Mouse (Mus musculus): Measurements from ENCODE around the gene Plcb4.
A peak's percentile ranks its signal among the peaks of the same experiment; 100 is the strongest.
"Not testable (repeated sequence)": the region's sequence is repeated elsewhere in the genome, so short reads cannot be mapped to it uniquely, and the experiment has no call there.

Gene Plcb4

GRCm38 (mm10) chr2:135957689-135958088, 298.9 kb downstream of the Plcb4 start:
- DNase-seq (ENCODE audit: low spot score): peak; percentile 17

DNA sequence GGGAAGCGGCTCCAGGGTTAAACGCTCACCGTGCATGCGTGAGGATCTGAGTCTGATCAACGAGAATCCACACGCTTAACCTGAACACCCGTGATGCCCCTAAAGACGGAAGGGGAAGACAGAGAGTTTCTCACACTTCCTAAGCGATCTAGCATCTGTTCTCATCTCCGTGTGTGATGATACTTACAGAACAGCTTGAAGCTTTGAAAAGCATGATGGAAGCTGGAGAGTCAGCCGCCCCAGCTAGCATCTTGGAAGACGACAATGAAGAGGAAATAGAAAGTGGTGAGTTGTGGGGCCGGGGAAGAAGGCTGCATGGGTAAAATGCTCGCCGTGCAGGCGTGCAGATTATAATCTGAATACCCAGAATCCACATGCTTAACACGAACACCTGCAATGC, 299.6 kb downstream of the Plcb4 start:
- DNase-seq (ENCODE audit: low spot score): no peak

GRCm38 (mm10) chr2:135963089-135963488, 304.3 kb downstream of the Plcb4 start:
- no peak for DNase-seq (ENCODE audit: low spot score)

DNA sequence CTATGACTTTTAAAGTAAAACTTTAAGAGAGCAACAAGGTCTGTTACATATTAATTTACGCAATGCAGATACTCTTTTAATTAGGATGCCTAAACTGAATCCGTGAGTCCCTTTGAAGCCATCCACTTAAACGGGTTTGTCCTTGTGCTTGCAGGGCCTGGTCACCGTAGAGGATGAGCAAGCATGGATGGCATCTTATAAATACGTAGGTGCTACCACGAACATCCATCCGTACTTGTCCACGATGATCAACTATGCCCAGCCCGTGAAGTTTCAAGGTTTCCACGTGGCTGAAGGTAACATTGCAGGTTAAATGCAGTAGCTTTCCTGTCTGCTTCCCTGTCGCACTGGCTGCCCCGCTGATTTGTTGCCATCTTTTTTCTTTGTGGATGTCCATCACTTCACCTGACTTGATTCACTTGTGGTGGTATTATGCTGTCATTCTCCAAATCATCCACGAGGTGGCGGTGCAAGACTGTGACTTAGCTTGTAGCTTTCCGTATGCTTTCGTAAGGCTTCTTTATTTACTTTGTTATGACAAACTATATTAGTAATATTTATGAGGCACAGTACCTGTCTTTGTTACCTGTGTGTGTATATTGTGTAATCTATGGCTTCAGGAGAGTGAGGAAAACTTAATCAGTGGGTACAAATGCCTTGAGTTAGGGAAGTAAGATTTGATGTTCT, 308.2 kb downstream of the Plcb4 start:
- peak; percentile 15 for DNase-seq (ENCODE audit: low spot score)

GRCm38 (mm10) chr2:135968159-135968558, 309.3 kb downstream of the Plcb4 start:
- DNase-seq (ENCODE audit: low spot score): no peak

DNA sequence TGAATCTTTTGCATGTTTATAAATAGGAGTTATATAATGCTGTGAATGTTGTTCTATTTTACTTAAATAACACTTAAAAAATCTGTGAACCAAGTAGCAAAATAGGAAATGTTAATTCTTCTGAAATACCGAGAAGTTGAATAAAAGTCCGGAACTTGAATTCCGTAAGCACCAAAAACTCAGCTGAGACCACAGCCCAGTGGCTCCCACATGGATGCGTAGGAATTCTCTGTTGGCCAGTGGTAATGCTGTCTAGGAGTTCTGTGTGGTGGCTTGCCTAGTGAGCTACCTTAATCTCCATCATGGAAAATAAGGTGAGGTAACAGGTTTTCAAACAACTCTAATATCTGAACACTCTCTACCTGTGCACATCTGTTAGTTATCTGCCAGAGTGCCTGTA, 312.1 kb downstream of the Plcb4 start:
- DNase-seq (ENCODE audit: low spot score): no peak

GRCm38 (mm10) chr2:135975978-135976377, 317.2 kb downstream of the Plcb4 start:
- no peak for DNase-seq (ENCODE audit: low spot score)

- DNase-seq (ENCODE audit: low spot score): no peak
These were observed 320.0 kb downstream of the Plcb4 start for GRCm38 (mm10) chr2:135978790-135979189.

DNA sequence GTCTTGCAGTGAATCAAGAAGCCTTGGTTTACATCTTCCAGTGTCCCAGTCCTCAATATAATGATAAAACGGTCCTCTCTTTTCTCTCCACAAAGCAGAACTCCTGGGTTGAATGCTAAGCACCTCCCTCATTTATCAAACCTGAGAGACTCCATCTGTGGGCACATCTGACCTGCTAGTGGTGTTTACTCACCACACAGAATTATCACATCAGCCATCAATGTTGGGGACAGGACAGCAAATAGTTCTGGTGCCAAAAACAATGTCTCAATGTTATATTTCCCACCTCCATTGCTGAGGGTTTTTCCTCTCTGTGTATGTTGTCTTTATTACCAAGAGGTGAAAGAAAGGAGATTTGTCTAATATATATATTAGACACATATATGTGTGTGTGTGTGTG, 321.6 kb downstream of the Plcb4 start:
- no peak for DNase-seq (ENCODE audit: low spot score)

DNA sequence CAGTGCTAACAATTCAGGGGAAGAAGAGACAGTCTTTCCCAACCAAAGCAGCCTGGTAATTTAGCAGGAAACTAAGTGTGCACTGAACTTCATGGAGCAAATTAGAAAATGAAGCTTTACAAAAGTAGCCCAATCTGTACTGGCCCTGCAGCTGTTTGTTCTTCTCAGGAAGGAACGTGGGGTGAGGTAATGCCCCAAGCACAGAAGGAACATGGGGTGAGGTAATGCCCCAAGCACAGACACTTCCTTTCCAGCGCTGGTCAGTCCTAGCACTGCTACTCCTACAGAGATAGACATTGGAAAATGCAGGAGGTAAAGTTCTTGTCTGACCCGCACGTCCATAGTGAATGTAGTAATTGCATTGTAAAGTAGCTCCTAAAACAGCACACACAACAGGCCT, 325.2 kb downstream of the Plcb4 start:
- no peak for DNase-seq (ENCODE audit: low spot score)

DNA sequence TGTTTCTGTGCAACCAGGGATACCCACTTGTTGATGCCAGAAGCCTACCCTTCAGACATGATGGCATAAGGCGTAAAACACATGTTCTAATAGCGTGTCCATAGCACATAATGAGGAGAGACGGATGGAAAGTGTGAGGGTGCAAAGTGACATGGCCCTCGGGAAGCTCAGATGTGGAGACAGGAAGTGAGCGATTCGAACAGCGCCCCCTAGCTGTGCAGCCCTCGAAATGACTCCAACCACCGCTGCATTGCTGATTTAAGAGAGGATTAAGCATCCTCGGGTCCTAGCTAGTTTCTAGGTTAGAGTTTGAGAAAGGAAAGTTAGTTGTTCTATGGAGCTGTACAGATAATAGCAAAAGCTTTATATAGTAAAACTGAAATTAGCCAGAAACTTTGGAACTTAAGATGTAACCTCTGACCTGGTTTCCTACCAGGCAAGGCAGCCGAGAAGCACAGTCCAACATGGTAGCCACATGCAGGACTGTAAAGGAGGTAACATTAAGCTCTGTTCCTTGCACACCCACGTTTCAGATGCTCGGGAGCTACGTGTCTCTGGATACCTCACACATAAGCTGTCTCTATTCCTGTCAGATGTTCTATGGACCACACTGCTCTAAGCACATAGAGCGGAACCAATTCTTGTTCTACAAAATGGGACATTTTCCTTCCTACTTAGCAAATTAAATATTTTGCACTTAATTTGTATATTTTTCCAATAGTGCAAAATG, 326.9 kb downstream of the Plcb4 start:
- no peak for DNase-seq (ENCODE audit: low spot score)

- not testable (repeated sequence) for DNase-seq (ENCODE audit: low spot score)
These were observed 329.7 kb downstream of the Plcb4 start for GRCm38 (mm10) chr2:135988475-135988874.

DNA sequence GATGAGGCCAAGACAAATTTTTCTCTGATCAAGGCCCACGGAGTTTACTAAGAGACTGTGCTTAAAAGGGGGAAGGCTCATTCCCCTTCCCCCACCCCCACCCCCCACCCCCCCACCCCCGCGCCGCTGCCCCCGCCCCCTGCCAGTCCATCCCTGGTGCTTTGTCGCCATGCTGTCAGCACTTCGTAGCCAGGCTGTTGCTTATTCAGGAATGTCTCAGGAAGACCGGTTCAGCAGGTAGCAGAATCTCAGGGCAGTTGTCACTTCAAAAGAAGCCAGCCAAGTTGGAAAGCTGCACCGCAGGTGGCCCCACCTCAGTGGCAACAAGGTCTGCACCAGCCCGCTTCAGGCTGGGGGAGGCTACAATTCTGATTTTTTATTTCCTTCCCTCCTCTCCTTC, 331.9 kb downstream of the Plcb4 start:
- not testable (repeated sequence) for DNase-seq (ENCODE audit: low spot score)

DNA sequence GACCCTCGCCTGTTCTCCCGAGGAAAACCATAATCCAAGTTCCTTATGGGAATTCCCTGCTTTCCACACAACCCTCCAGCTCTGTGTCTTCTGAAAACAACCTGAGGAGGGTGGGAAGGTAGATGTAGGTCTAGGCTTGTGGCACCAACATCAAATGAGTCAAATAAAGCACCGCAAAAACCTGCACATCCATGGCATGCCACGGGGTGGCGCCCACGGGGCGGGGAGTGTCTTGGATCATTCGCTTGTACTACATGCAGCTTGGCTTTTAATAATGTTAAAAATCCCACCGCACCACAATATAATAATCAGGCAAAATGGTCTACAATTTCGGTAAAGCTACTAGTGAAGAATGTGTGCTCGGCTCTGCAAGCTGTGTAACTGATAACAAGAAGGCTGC, 334.5 kb downstream of the Plcb4 start:
- DNase-seq (ENCODE audit: low spot score): no peak

- no peak for DNase-seq (ENCODE audit: low spot score)
These were observed 336.4 kb downstream of the Plcb4 start for GRCm38 (mm10) chr2:135995196-135995595.

DNA sequence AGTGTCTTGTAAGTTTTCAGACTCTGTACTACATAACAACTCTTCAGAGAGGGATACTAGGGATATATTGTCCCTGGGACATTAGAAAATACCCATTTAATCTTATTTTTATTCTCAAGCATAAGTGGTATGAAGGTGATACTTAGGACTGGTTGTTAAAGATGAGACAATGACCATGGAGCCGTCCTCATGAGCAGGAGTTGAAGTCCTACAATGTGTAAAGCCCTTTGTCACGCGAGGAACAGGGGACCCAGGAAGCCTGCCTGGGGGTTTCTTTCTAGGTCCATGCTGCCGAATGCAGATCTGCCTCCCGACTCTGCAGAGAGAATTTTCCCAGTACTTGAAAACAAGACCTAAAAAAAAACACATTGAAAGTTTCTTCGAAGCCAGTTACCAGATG, 338.1 kb downstream of the Plcb4 start:
- DNase-seq (ENCODE audit: low spot score): no peak

GRCm38 (mm10) chr2:135997361-135998150, 338.7 kb downstream of the Plcb4 start:
- DNase-seq (ENCODE audit: low spot score): no peak

DNA sequence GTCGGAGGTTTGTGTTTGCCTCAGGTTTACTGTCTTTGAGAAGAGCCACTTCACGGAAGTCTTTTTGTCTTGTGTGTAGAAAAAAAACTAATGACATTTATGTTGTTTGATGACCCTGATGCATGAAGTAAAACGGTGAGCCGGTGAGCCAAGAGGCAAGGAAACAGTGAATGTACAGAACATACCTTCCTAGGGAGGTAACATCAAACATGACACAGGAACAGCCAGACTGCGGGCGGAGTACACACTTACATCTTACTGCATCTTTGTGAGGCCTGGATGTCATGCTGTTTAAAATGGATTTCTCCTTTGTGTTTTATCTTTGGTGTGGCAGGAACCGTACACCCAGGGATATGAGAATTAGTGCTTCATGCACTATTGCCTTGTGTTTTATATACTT, 340.1 kb downstream of the Plcb4 start:
- DNase-seq (ENCODE audit: low spot score): no peak

GRCm38 (mm10) chr2:135999361-135999760, 340.6 kb downstream of the Plcb4 start:
- DNase-seq (ENCODE audit: low spot score): no peak

DNA sequence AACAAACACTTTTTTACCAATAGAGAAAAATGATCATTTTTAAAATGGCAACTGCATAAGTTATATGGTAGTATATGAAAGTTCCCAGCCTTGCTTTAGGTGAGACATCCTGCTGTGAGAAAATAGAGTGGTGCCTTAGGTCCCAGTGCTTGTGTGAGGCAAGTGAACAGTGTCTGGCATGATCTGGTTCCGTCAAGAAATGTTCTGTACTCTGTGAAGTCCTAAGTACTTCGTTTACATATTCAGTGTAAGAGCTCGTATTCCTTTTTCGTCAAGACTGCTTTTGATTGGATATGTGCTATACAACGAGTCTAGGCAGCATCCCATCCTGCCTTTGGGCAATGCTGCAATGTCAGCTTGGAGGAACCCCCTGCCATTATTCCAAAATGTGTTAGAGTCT, 342.1 kb downstream of the Plcb4 start:
- DNase-seq (ENCODE audit: low spot score): no peak

DNA sequence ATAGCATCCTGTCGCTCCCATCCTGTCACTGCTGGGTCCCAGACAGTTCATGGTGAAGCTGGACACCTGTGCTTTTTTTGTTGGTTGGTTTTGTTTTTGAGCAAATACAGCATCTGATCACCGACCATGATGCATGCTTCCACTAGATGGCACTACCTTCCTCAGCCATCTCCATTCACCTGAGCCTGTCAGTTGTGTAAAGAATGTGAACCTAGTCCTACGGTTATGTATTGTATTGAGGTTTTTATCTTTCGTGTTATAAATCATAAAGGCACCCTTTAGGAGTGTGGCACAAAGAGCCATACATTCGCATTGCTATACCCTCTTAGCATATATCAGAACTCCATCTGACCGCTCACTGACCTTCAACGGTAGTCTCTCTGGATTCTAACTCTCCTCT, 343.3 kb downstream of the Plcb4 start:
- no peak for DNase-seq (ENCODE audit: low spot score)

- no peak for DNase-seq (ENCODE audit: low spot score)
These were observed 345.0 kb downstream of the Plcb4 start for GRCm38 (mm10) chr2:136003836-136004235.

GRCm38 (mm10) chr2:136006280-136006679, 347.5 kb downstream of the Plcb4 start:
- no peak for DNase-seq (ENCODE audit: low spot score)
